Mouse (Mus musculus) gastrocnemius, adult 18-20 months (tissue): Measurements from ENCODE around the gene Lce1a1. TPM values are rescaled to one million over a fixed set of nuclear protein-coding genes. Genes with fewer than 3 reads are reported as not detected.
"Not testable (repeated sequence)": the region's sequence is repeated elsewhere in the genome, so short reads cannot be mapped to it uniquely, and the experiment has no call there.

Experiments used
- DNase-seq: peaks from one replicate; pipeline ENCODE4 v3.0.0; 2021; ENCODE audit warnings: low spot score
- long read RNA-seq, 2 experiments: library from polyadenylated mRNA; stranded (forward); transcript quantifications; one replicate each; pipeline ENCODE4 v2.0.0; 2021
- total RNA-seq, 2 experiments: library from RNA; stranded (reverse); gene quantifications; 2 replicates each; pipeline ENCODE4 v1.2.3; 2021

The Lce1a1 gene
- total RNA-seq: not detected
- long read RNA-seq, experiment 1: 0 reads
- long read RNA-seq, experiment 2: 0 reads

DNA sequence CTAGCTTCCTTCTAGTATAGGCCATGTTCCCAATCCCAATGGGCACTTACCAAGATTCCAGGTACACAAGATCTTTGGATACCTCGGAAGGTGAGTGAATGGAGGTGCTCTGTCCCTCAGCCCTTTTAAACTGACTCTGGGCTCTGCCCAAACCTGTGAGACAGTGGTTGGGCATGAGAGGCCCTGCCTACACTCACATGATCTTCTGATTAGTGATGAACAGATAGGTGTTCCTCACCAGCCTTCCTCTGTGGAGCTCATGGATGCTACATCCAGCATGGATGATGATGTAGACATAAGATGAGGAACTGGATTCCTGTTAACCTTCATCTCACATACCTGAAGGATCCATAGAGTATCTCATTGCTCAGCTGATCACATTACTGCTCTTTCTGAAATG is at the start of gene Lce1a1:
Gene Lce1a1, minus strand, starts transcription at position 101 of the 400 bp plus-strand sequence.
- no peak for DNase-seq

DNA sequence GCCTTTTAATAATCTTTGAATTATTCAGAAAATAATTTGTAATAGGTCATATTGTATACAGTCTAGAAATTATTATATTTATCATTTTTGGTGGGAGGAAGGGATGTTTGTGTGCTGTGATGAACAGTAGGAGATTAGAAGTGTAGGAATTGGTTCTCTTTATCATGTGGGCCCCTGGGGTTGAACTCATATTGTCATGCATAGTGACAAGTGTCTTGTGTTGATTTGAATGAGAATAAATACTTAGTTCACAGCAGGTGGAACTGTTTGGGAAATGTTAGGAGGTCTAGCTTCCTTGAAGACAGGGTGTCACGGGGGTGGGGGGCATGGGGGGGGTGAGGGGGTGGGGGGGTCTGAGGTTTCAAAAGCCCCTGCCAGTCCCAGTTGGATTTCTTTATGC is 46.5 kb upstream of the Lce1a1 start:
- DNase-seq: no peak

DNA sequence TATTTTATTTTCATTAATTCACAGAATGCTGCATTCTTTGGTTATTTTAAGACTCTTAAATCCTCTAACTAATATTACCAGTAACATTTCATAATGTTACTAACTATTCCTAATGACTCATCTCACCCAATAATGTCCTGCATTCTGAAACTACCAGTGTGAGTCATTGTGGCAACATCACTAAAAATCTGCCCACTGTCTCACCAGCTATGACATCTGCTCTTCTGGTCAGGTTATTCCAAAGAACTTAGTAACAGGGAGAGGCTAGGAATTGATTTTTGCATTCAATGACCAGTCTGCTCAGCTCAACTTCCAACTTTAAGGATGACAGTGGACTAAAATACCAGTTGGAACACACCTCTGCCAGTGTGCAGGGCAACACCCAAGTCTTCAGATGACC is 43.6 kb upstream of the Lce1a1 start:
- no peak for DNase-seq

GRCm38 (mm10) chr3:92689154-92689553 is 41.0 kb upstream of the Lce1a1 start:
- DNase-seq: not testable (repeated sequence)

DNA sequence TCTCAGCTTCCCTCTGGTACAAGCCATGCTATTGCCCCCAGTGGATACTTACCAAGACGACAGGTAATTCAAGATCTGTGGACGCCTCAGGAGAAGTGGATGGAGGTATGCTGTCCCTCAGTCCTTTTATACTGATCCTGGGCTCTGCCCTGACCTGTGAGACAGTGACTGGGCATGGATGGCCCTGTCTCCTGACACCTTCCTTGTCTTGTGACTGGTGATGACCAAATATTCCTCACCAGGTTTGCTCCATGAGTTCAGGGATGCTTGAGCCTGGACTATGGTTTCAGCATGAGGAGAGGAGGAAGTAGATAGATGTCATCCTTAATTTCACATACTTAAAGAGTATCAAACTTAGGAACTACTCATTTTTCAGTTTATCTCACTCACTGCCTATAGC is 39.0 kb upstream of the Lce1a1 start, which contains the start of gene Lce1d:
Gene Lce1d, minus strand, starts transcription at position 101 of the 400 bp plus-strand sequence.
- DNase-seq: no peak

DNA sequence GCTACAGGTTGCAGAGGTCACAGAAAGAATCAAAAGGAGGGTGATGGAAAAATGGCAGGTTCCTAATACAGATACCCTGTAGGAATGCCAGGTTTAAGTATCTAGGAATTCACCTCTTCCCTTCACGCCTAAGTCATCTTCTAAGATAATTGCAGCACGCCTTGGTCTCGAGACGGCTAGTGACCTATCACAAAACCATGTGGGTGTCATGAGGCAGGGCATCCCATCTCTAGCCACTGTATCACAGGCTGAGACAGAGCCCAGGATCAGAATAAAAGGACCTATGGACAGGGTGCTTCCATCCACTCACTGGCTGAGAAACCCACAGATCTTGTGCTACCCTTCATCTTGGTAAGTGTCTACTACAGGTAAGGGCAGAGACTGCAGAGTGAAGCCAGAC is 30.8 kb upstream of the Lce1a1 start, which contains the start of gene Lce1c:
Gene Lce1c, plus strand, starts transcription at position 301 of the 400 bp plus-strand sequence.
- DNase-seq: no peak

DNA sequence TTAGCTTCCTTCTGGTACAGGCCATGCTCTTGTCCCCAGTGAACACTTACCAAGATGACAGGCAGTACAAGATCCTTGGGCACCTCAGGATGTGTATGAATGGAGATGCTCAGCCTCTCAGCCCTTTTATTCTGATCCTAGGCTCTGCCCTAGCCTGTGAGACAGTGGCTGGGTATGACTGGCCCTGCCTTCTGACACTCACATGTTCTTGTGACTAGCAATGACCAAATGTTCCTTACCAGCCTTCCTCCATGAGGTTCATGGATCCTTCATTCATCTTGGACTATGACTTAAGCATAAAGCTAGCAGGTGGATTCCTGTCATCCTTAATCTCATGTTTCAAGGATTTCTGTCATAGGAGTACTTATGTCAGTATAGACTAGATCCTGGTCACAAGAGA is 22.1 kb upstream of the Lce1a1 start, which contains the start of gene Lce1a2:
Gene Lce1a2, minus strand, starts transcription at position 101 of the 400 bp plus-strand sequence.
- DNase-seq: no peak

- DNase-seq: no peak
Observed at GRCm38 (mm10) chr3:92656826-92657225, 8.7 kb upstream of the Lce1a1 start, which contains the start of gene Lce1b. Lce1b (minus strand) TSS chr3:92656926.

DNA sequence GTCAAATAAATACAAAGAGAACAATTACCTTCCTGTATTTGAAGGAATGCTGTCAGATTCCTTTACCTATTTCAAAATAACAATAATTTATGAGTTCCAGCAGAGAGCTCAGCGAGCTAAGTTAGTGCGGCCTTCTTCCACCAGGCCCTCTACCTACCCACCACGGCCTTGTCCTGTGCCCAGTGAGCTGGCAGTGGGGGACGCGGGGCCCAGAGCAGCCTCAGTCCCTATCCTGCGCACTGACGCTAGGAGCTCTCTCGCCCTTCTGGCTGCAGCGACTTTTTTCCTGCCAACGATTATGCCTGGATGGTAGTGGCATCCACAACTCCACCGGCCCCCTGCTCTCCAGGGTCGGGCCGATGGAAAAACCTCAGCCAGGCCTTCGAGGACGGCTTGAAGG is 8.3 kb downstream of the Lce1a1 start:
- no peak for DNase-seq

- DNase-seq: no peak
Observed at GRCm38 (mm10) chr3:92638653-92638991, 9.5 kb downstream of the Lce1a1 start.

DNA sequence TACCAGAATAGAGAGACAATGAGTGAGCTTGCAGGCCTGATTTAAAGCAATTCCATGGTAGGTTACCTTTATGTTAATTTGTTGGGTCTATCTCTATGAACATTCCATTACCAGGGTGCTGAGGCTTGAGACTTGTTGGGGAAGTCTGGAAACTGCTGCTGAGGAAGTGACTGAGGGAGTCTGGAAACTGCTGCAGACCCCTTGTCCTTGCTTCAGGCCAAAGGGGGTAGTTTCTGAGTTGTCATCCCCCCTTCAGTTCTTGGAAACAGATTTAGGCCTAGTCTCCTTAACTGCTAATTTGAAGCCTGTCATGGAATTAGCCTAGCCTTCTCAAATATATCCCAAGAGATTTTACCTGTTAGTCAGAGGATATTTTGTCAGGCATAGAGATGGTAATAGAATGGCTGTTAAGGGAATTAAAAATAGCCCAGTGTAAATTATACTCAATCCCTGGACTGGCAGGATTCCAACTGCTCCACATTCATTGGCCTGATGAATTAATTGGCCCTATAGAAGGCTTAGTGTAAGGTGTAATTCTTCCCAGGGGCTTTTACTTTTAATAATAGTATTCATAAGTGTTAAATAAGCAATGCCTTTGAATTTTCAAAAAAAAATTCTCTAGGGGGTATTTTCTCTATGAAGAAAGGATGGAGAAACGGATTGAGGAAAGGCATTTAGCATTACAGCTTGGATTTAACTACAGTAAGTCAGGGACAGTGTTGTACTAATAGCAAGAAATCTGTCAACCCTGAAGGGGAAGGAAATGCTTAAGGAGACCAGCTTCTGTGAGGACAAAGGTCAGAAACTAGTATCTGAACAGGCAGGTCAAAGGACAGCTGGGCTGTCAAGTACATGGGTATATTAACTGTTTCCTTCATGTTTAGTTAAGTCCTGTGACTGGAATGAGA is 10.1 kb downstream of the Lce1a1 start:
- DNase-seq: no peak

GRCm38 (mm10) chr3:92621560-92621959 is 26.5 kb downstream of the Lce1a1 start, which contains the start of gene Lce6a:
Lce6a (minus strand) TSS chr3:92621660.
- DNase-seq: no peak

DNA sequence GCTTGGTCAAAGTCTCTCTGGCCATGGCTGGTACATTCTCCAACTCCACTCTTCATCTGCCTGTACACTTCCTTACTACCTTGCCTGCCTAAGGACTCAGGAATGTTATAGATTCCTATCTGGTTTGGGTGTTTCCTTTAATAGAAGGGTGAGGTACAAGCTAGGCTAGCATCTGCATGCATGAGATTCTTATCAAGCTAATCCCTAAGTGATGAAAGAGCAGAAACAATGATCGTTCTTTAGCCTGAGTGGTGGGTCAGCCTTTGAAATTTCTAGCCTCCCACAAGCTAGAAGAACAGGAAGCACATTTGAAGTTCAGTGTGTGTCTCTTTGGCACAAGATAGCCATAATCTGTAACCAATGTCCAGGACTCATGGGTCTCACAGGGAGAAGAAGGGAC is 38.3 kb downstream of the Lce1a1 start:
- no peak for DNase-seq

- no peak for DNase-seq
Observed at GRCm38 (mm10) chr3:92607392-92607791, 40.7 kb downstream of the Lce1a1 start, which contains the start of gene 2210017I01Rik. 2210017I01Rik (minus strand) TSS chr3:92607492.

GRCm38 (mm10) chr3:92602169-92602568 is 45.9 kb downstream of the Lce1a1 start:
- DNase-seq: no peak

- no peak for DNase-seq
Observed at GRCm38 (mm10) chr3:92600456-92600855, 47.7 kb downstream of the Lce1a1 start.

DNA sequence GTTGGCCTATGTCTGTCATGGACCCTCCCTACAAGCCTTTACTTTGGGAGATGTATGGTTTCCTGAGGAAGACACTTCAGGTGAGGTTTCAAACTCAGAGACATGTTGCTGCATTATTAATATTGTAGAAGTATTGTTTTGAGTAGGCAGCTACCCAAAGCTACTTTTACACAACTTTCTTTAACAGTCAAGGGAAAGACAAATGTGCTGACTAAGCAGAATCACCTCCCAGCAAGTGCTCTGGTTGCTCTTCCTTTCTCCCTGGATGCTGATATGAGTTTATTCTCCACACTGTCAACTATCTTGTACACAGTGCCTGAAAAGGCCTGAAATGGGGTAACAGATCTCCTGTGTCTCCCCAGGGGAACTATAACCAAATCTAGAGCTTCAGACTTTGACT is 48.1 kb downstream of the Lce1a1 start:
- DNase-seq: no peak

- no peak for DNase-seq
Observed at GRCm38 (mm10) chr3:92598429-92598828, 49.7 kb downstream of the Lce1a1 start.

Other genes with a start within 250 kb of the Lce1a1 start
- not detected for gene Sprr2i, start 240.3 kb downstream of the Lce1a1 start, total RNA-seq
- gene Sprr2j-ps, start 230.2 kb downstream of the Lce1a1 start, total RNA-seq: not detected
- 1 to 10 TPM; 4.9 to 5.4 TPM for gene Gm9774, start 218.9 kb downstream of the Lce1a1 start, total RNA-seq
- not detected for gene Sprr2k, start 215.7 kb downstream of the Lce1a1 start, total RNA-seq
- not detected for gene Sprr1b, start 209.5 kb downstream of the Lce1a1 start, total RNA-seq
- gene Sprr3, start 189.6 kb downstream of the Lce1a1 start, total RNA-seq: not detected
- gene Sprr1a, start 162.4 kb downstream of the Lce1a1 start, total RNA-seq: not detected
- gene Sprr4, start 147.8 kb downstream of the Lce1a1 start, total RNA-seq: not detected
- gene 2310046K23Rik, start 113.8 kb downstream of the Lce1a1 start, total RNA-seq: not detected
- not detected for gene Ivl, start 74.6 kb downstream of the Lce1a1 start, total RNA-seq
- not detected for gene Smcp, start 59.3 kb downstream of the Lce1a1 start, total RNA-seq
- not detected for gene 2210017I01Rik, start 40.8 kb downstream of the Lce1a1 start, total RNA-seq
- not detected for gene Lce6a, start 26.6 kb downstream of the Lce1a1 start, total RNA-seq
- gene Lce1b, start 8.6 kb upstream of the Lce1a1 start, total RNA-seq: not detected
- gene Lce1a2, start 22.0 kb upstream of the Lce1a1 start, total RNA-seq: not detected
- gene Lce1c, start 30.9 kb upstream of the Lce1a1 start, total RNA-seq: not detected
- gene Lce1d, start 38.9 kb upstream of the Lce1a1 start, total RNA-seq: not detected
- not detected for gene Lce1e, start 60.8 kb upstream of the Lce1a1 start, total RNA-seq
- gene Lce1f, start 72.0 kb upstream of the Lce1a1 start, total RNA-seq: not detected
- not detected for gene Gm38119, start 90.8 kb upstream of the Lce1a1 start, total RNA-seq
- not detected for gene Lce1g, start 104.0 kb upstream of the Lce1a1 start, total RNA-seq
- not detected for gene Lce1h, start 116.8 kb upstream of the Lce1a1 start, total RNA-seq
- gene Lce1i, start 130.6 kb upstream of the Lce1a1 start, total RNA-seq: not detected
- gene Lce1j, start 142.2 kb upstream of the Lce1a1 start, total RNA-seq: not detected
- not detected for gene Lce1k, start 159.6 kb upstream of the Lce1a1 start, total RNA-seq
- not detected for gene Kprp, start 178.9 kb upstream of the Lce1a1 start, total RNA-seq
- gene Lce1l, start 203.0 kb upstream of the Lce1a1 start, total RNA-seq: not detected
- gene 2310050C09Rik, start 221.9 kb upstream of the Lce1a1 start, total RNA-seq: not detected